Mouse (Mus musculus): ENCODE measurements at regions not wholly inside any gene's neighbourhood (a gene's known extent, or its start where the extent isn't known, plus 50 kb on each side); places are given as distances from the start of the nearest gene placed in this dataset.
A peak's percentile ranks its signal among the peaks of the same experiment; 100 is the strongest.

- H3K36me3 ChIP-seq = no peaks in the 10 kb centered on the region
- WGBS = 77% methylated on average over 5 of the region's 5 CpGs
- no peak overlapping the region for H3K27ac ChIP-seq
- no peak for ATAC-seq (replicated peaks; ENCODE audit: insufficient number of reproducible peaks, insufficient read depth, low FRiP score, low read depth)
- H3K27me3 ChIP-seq = no peaks in the 10 kb centered on the region
- no peak overlapping the region for H3K4me2 ChIP-seq
- no peak overlapping the region for H3K4me3 ChIP-seq
- H3K9ac ChIP-seq = no peak overlapping the region
- H3K4me1 ChIP-seq (replicated peaks) = no peaks in the 10 kb centered on the region
- no peaks in the 10 kb centered on the region for H3K9me3 ChIP-seq (replicated peaks)
These were observed 138.0 kb upstream of the Pbx1 start for GRCm38 (mm10) chr1:168569930-168570515.

DNA sequence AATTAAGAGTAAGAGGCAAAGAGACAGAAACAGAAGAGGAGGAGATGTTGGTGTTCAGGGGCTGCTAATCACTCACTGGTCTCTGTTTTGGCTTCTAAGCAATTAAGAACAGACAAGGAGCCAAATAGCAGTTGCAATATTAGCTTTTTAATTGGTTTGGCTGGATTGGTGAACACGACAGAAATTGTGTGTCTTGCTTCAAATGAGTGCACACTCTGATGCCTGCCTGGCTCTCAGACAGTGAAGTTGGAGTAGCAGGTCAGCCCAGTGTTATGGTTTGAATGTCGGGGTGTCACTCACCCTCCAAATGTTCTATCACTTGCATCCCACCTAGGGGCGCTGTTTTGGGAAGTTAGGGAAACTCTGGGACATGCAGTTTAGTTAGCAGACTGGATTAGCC lies 120.3 kb upstream of the Pbx1 start:
- Histone ChIP-seq H3K27me3 (no peaks in the 10 kb centered on the region), H3K4me2 (no peak overlapping the region), H3K27ac (no peak overlapping the region), H3K9ac (no peak overlapping the region), H3K4me3 (no peak overlapping the region), H3K36me3 (no peaks in the 10 kb centered on the region), H3K4me1 (replicated peaks) (no peaks in the 10 kb centered on the region), H3K9me3 (replicated peaks) (no peaks in the 10 kb centered on the region)
- 86% methylated on average over 3 of the region's 3 CpGs for WGBS
- no peak for ATAC-seq (replicated peaks; ENCODE audit: insufficient number of reproducible peaks, insufficient read depth, low FRiP score, low read depth)

GRCm38 (mm10) chr1:168549807-168550435 lies 117.9 kb upstream of the Pbx1 start:
- Histone ChIP-seq H3K27me3 (no peaks in the 10 kb centered on the region), H3K36me3 (no peaks in the 10 kb centered on the region), H3K4me3 (no peak overlapping the region), H3K4me1 (replicated peaks) (peaks cover 5% of the 10 kb centered on the region), H3K27ac (no peak overlapping the region), H3K9ac (no peak overlapping the region), H3K4me2 (no peak overlapping the region), H3K9me3 (replicated peaks) (no peaks in the 10 kb centered on the region)
- ATAC-seq (replicated peaks; ENCODE audit: insufficient number of reproducible peaks, insufficient read depth, low FRiP score, low read depth) = no peak
- 62% methylated on average over 7 of the region's 7 CpGs for WGBS

DNA sequence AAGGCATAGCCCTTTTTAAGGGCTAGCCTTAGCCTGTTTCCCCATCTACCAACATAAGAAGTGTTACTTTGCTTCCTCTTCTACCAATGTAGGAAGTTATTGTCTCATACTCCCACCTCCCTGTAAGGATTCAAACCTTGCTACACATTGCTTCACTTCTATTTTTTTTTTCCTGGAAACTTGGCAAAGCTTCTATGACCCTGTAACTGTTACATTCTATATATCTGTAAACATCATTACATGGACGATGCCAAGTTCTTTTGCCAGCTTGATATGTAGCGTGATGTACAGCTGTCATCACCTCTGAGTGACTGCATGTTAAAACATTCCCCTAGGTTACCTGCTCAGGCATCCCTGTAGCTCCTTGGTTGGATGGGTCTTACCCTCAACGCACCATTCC lies 114.1 kb upstream of the Pbx1 start:
- H3K9ac ChIP-seq = no peak overlapping the region
- H3K27ac ChIP-seq = no peak overlapping the region
- no peaks in the 10 kb centered on the region for H3K9me3 ChIP-seq (replicated peaks)
- no peaks in the 10 kb centered on the region for H3K36me3 ChIP-seq
- no peak for ATAC-seq (replicated peaks; ENCODE audit: insufficient number of reproducible peaks, insufficient read depth, low FRiP score, low read depth)
- H3K27me3 ChIP-seq = no peaks in the 10 kb centered on the region
- peaks cover 5% of the 10 kb centered on the region for H3K4me1 ChIP-seq (replicated peaks)
- H3K4me3 ChIP-seq = no peak overlapping the region
- WGBS = 80% methylated on average over 3 of the region's 3 CpGs
- H3K4me2 ChIP-seq = no peak overlapping the region

- Histone ChIP-seq H3K9ac (no peak overlapping the region), H3K27ac (no peak overlapping the region), H3K36me3 (no peaks in the 10 kb centered on the region), H3K4me2 (no peak overlapping the region), H3K4me3 (no peak overlapping the region), H3K9me3 (replicated peaks) (no peaks in the 10 kb centered on the region), H3K4me1 (replicated peaks) (peaks cover 5% of the 10 kb centered on the region), H3K27me3 (no peaks in the 10 kb centered on the region)
- 35% methylated on average over 7 of the region's 7 CpGs for WGBS
- ATAC-seq (replicated peaks; ENCODE audit: insufficient number of reproducible peaks, insufficient read depth, low FRiP score, low read depth) = no peak
These were observed 113.2 kb upstream of the Pbx1 start for GRCm38 (mm10) chr1:168545072-168545780.

- WGBS = 69% methylated on average over 2 of the region's 2 CpGs
- no peak overlapping the region for H3K4me3 ChIP-seq
- H3K27me3 ChIP-seq = no peaks in the 10 kb centered on the region
- no peaks in the 10 kb centered on the region for H3K9me3 ChIP-seq (replicated peaks)
- no peak overlapping the region for H3K9ac ChIP-seq
- H3K27ac ChIP-seq = no peak overlapping the region
- H3K4me1 ChIP-seq (replicated peaks) = peaks cover 5% of the 10 kb centered on the region
- no peak overlapping the region for H3K4me2 ChIP-seq
- no peak for ATAC-seq (replicated peaks; ENCODE audit: insufficient number of reproducible peaks, insufficient read depth, low FRiP score, low read depth)
- H3K36me3 ChIP-seq = no peaks in the 10 kb centered on the region
These were observed 109.2 kb upstream of the Pbx1 start for GRCm38 (mm10) chr1:168541231-168541630.

- Histone ChIP-seq H3K36me3 (no peaks in the 10 kb centered on the region), H3K9ac (no peak overlapping the region), H3K4me2 (no peak overlapping the region), H3K4me3 (no peak overlapping the region), H3K27me3 (no peaks in the 10 kb centered on the region), H3K4me1 (replicated peaks) (no peaks in the 10 kb centered on the region), H3K9me3 (replicated peaks) (no peaks in the 10 kb centered on the region), H3K27ac (no peak overlapping the region)
- WGBS = 84% methylated on average over 6 of the region's 6 CpGs
- ATAC-seq (replicated peaks; ENCODE audit: insufficient number of reproducible peaks, insufficient read depth, low FRiP score, low read depth) = no peak
These were observed 86.0 kb upstream of the Pbx1 start for GRCm38 (mm10) chr1:168518087-168518486.

GRCm38 (mm10) chr1:168506326-168506725 lies 74.3 kb upstream of the Pbx1 start:
- Histone ChIP-seq H3K27me3 (no peaks in the 10 kb centered on the region), H3K27ac (no peak overlapping the region), H3K4me3 (no peak overlapping the region), H3K36me3 (no peaks in the 10 kb centered on the region), H3K4me2 (no peak overlapping the region), H3K9ac (no peak overlapping the region), H3K9me3 (replicated peaks) (no peaks in the 10 kb centered on the region), H3K4me1 (replicated peaks) (peaks cover 13% of the 10 kb centered on the region)
- ATAC-seq (replicated peaks; ENCODE audit: insufficient number of reproducible peaks, insufficient read depth, low FRiP score, low read depth) = no peak
- 67% methylated on average over 1 of the region's 1 CpGs for WGBS

- Histone ChIP-seq H3K27ac (no peak overlapping the region), H3K9ac (no peak overlapping the region), H3K27me3 (no peaks in the 10 kb centered on the region), H3K4me3 (no peak overlapping the region), H3K36me3 (no peaks in the 10 kb centered on the region), H3K9me3 (replicated peaks) (no peaks in the 10 kb centered on the region), H3K4me1 (replicated peaks) (peaks cover 16% of the 10 kb centered on the region), H3K4me2 (no peak overlapping the region)
- 58% methylated on average over 9 of the region's 9 CpGs for WGBS
- no peak for ATAC-seq (replicated peaks; ENCODE audit: insufficient number of reproducible peaks, insufficient read depth, low FRiP score, low read depth)
These were observed 72.7 kb upstream of the Pbx1 start for GRCm38 (mm10) chr1:168504773-168505172.

DNA sequence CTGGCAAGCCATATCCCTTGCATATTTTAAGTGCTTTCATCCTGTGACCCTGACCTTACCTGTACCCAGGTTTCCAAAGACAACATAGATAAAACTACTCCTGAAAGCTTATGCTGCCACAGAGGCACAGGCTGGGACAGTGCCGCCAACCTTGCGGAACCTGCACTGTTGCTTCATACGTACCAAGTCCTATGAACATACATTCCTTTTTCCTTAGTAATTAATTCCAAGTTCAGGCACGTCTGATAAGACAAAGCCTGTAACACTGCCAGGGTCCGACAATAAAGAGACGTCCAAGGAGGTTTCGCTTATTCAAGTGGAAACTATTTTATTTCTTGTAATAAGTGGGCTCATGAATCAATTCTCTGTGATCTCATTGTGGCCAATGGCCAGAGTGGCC lies 70.2 kb upstream of the Pbx1 start:
- H3K27me3 ChIP-seq = no peaks in the 10 kb centered on the region
- H3K9ac ChIP-seq = no peak overlapping the region
- peak overlapping the region; percentile 43 for H3K4me2 ChIP-seq
- no peaks in the 10 kb centered on the region for H3K36me3 ChIP-seq
- H3K9me3 ChIP-seq (replicated peaks) = no peaks in the 10 kb centered on the region
- H3K27ac ChIP-seq = peak overlapping the region; percentile 63
- no peak overlapping the region for H3K4me3 ChIP-seq
- peaks cover 16% of the 10 kb centered on the region for H3K4me1 ChIP-seq (replicated peaks)
- ATAC-seq (replicated peaks; ENCODE audit: insufficient number of reproducible peaks, insufficient read depth, low FRiP score, low read depth) = peak; percentile 43; the same call in 1 of the 2 replicates
- WGBS = 28% methylated on average over 7 of the region's 7 CpGs

- 17% methylated on average over 4 of the region's 4 CpGs for WGBS
- no peaks in the 10 kb centered on the region for H3K36me3 ChIP-seq
- H3K9me3 ChIP-seq (replicated peaks) = no peaks in the 10 kb centered on the region
- ATAC-seq (replicated peaks; ENCODE audit: insufficient number of reproducible peaks, insufficient read depth, low FRiP score, low read depth) = no peak
- H3K4me1 ChIP-seq (replicated peaks) = peaks cover 16% of the 10 kb centered on the region
- H3K27ac ChIP-seq = no peak overlapping the region
- H3K4me2 ChIP-seq = peak overlapping the region; percentile 43; the same call in 1 of the 2 replicates
- H3K4me3 ChIP-seq = no peak overlapping the region
- H3K9ac ChIP-seq = no peak overlapping the region
- H3K27me3 ChIP-seq = no peaks in the 10 kb centered on the region
These were observed 69.5 kb upstream of the Pbx1 start for GRCm38 (mm10) chr1:168501375-168502169.

Measured in heart, embryonic 15.5 days (tissue).